Mouse (Mus musculus): Measurements from ENCODE around the gene Timeless. TPM values are rescaled to one million over a fixed set of nuclear protein-coding genes. Genes with fewer than 3 reads are reported as not detected.

Timeless gene
- polyA plus RNA-seq, 1 experiment = 4.8 TPM

DNA sequence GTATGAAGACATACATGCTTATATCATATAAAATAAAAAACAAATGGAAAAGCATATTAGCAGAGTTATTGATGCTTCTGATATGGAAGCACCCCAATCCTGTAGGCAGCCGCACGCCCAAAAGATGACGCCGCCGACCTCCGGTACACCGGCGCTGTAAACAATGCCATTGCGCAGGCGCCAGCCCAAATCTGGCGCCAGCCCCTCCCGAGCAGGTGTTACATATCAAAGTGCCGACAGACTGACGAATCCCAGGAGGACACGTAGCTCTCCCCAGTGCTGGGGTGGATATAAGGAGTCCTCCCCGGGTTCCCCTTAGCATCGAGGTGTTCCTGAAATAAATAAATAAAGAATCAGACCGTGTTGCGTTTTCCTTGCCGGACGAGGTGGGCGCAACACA is 30.4 kb downstream of the Timeless start:
- 95% methylated on average over 22 of the region's 22 CpGs for WGBS

DNA sequence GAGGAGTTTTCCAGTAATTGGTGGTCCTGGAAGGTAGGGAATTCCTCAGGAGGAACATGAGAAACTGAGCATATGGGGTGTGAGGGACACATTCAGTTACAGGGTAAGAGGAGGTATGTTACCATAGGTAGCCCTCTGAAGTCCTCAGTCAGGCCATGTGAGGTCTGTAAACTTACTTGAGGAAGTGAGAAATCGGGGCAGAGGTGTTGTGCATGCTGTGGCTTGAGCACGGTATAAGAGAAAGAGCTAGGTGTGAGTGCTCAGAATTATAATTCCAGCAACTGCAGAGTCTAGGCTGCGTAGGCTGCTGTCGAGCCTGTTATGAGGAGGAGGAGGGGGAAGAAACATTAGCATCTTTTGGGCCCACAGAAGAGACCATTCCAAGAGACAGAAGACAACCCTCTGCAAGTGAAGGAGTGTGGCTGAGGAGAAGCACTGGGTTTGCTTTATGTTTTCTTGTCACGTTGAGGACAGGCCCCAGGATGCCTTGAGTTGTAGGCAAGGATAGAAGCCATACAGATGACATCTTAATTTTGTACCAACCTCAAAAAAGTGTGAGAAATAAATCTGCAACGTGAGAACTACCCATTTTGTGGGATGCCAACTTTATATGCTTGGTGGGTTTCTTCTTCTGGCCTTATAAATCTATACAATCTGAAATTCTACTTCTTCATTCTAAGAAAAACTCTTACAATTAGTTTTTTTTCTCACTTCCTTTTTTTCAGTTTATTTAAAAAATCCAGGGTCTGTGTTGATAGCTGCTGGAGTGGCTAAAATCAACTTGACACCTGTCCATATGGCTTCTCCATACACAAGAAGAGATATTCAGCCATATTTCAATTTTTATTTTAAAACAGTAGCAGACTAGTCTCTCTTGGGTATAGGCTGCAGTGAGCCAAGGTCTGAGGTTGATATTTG is 31.8 kb downstream of the Timeless start:
- Histone ChIP-seq H3K27ac (ENCODE audit: insufficient read depth, low read length) (peak overlapping the region; percentile 85), H3K36me3 (ENCODE audit: control insufficient read depth, insufficient read depth, low read length) (no peaks in the 10 kb centered on the region), H3K4me1 (ENCODE audit: control insufficient read depth, insufficient read depth, insufficient read length) (peaks cover 21% of the 10 kb centered on the region), H3K4me3 (ENCODE audit: extremely low read depth, insufficient read depth, insufficient read length) (no peak overlapping the region), H3K27me3 (ENCODE audit: control insufficient read depth, insufficient read depth, low read length) (no peaks in the 10 kb centered on the region)
- DNase-seq (ENCODE audit: low read depth in 1 of 2, low spot score in 2 of 2) = peak in 1 of 2 experiments; percentile 36
- TF ChIP-seq CTCF (IDR thresholded peaks at IDR 0.05; ENCODE audit: extremely low read depth, insufficient read depth, insufficient read length, insufficient replicate concordance) = no peak
- 30% methylated on average over 6 of the region's 6 CpGs for WGBS

More for the DNA sequence above, 30.4 kb downstream of the Timeless start:
- Histone ChIP-seq H3K27me3 (ENCODE audit: control insufficient read depth, insufficient read depth, low read length) (no peaks in the 10 kb centered on the region), H3K36me3 (ENCODE audit: control insufficient read depth, insufficient read depth, low read length) (no peaks in the 10 kb centered on the region), H3K27ac (ENCODE audit: insufficient read depth, low read length) (peak overlapping the region; percentile 85), H3K4me3 (ENCODE audit: extremely low read depth, insufficient read depth, insufficient read length) (no peak overlapping the region), H3K4me1 (ENCODE audit: control insufficient read depth, insufficient read depth, insufficient read length) (peaks cover 21% of the 10 kb centered on the region)
- TF ChIP-seq CTCF (IDR thresholded peaks at IDR 0.05; ENCODE audit: extremely low read depth, insufficient read depth, insufficient read length, insufficient replicate concordance) (no peak), POLR2A (IDR thresholded peaks at IDR 0.05; ENCODE audit: low read depth, low read length) (no peak)
- DNase-seq (ENCODE audit: low read depth in 1 of 2, low spot score in 2 of 2) = no peak

DNA sequence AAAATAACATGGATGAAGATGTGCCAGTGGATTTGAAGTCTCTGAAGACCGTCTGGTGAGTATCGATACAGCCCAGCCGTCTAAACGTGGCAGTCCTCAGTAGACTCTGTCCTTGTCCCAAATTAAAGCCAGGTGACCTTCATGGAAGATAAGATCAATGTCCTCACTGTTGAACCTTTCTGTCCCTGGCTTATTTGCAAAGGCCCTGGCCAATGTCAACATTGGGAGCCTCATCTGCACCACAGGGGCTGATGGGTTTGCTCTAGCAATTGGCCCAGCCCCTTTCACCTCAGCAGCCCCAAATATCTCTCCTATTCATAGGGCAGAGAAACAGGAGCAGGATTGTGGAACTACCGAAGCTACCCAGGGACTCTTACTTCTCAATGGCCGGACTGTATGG is 36.5 kb downstream of the Timeless start, which contains the start of gene Apof:
Gene Apof (plus strand): TSS at position 301 of the 400 bp plus-strand sequence.
- TF ChIP-seq CTCF (IDR thresholded peaks at IDR 0.05; ENCODE audit: extremely low read depth, insufficient read depth, insufficient read length, insufficient replicate concordance) (no peak), POLR2A (IDR thresholded peaks at IDR 0.05; ENCODE audit: low read depth, low read length) (no peak)
- H3K4me1 ChIP-seq (ENCODE audit: control insufficient read depth, insufficient read depth, insufficient read length) = peaks cover 3% of the 10 kb centered on the region
- WGBS = 95% methylated on average over 6 of the region's 6 CpGs
- no peaks in the 10 kb centered on the region for H3K36me3 ChIP-seq (ENCODE audit: control insufficient read depth, insufficient read depth, low read length)
- H3K4me3 ChIP-seq (ENCODE audit: extremely low read depth, insufficient read depth, insufficient read length) = no peak within 1 kb of the TSS
- H3K27me3 ChIP-seq (ENCODE audit: control insufficient read depth, insufficient read depth, low read length) = no peaks in the 10 kb centered on the region
- DNase-seq (ENCODE audit: low read depth in 1 of 2, low spot score in 2 of 2) = no peak
- H3K27ac ChIP-seq (ENCODE audit: insufficient read depth, low read length) = no peak within 1 kb of the TSS; the same call in 1 of the 2 replicates

DNA sequence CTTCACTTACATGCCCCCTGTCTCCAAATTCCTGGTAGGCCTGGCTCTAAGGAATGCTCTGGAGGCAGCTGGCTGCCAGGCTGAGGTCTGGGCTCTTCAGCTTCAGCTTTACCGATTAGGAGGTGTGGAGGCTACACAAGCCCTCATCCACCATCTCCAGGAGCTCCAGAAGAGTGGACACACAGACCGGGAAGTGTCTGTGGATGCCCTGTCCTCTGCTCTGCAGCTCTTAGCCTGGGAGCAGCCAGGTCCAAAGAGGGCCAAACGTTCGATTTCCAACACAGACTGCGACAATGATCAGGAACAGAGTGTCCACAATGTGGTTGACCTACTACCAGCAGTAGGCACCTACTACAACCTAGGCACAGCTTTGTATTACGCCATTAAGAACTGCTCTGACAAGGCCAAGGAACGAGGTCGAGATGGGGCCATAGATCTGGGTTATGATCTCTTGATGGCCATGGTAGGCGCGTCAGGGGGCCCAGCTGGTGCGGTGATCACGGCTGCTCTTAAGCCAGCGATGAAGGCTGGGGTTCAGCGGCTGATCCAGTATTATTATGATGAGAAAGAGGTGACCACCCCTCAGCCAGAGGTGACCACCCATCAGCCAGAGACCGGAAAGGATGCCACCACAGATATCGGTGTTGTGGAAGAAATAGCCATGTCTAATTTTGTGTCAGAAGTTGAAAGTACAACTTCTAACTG is 37.5 kb downstream of the Timeless start:
- Histone ChIP-seq H3K27ac (ENCODE audit: insufficient read depth, low read length) (peak overlapping the region; percentile 62), H3K4me3 (ENCODE audit: extremely low read depth, insufficient read depth, insufficient read length) (no peak overlapping the region), H3K36me3 (ENCODE audit: control insufficient read depth, insufficient read depth, low read length) (no peaks in the 10 kb centered on the region), H3K4me1 (ENCODE audit: control insufficient read depth, insufficient read depth, insufficient read length) (no peaks in the 10 kb centered on the region; the same call in none of the 2 replicates), H3K27me3 (ENCODE audit: control insufficient read depth, insufficient read depth, low read length) (no peaks in the 10 kb centered on the region)
- TF ChIP-seq POLR2A (IDR thresholded peaks at IDR 0.05; ENCODE audit: low read depth, low read length) (no peak), CTCF (IDR thresholded peaks at IDR 0.05; ENCODE audit: extremely low read depth, insufficient read depth, insufficient read length, insufficient replicate concordance) (no peak)
- DNase-seq (ENCODE audit: low read depth in 1 of 2, low spot score in 2 of 2) = no peak
- 93% methylated on average over 16 of the region's 16 CpGs for WGBS

DNA sequence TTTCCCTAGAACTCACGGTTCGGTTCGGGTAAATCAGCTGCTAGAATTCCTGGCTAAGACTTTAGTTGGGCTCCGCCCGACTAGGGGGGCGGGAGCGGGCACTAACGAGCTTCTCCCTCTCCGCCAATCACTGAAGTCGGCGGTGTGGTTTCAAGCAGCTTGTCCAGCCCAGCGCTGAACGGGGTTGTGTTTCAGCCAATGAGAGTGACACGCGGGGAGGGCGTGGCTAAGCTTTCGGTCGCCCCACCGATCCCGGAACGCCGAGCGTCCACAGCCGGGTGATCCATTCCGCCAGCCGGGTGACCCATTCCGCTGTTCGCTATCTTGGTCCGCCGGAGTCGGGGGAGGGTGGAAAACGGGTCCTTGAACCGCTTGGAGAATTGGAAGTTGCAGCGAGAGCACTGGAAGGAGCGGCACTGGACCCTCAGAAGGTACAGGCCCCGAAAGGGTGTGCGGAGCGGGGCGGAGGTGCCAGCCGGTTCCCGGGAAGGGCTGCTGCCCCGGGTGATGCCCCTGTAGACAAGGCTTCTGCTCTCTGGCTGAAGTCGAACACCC is 38.5 kb downstream of the Timeless start, which contains the start of gene Stat2:
Gene Stat2 (plus strand): TSS at position 273 of the 555 bp plus-strand sequence.
- Histone ChIP-seq H3K27me3 (ENCODE audit: control insufficient read depth, insufficient read depth, low read length) (no peaks in the 10 kb centered on the region), H3K4me1 (ENCODE audit: control insufficient read depth, insufficient read depth, insufficient read length) (no peaks in the 10 kb centered on the region; the same call in 1 of the 2 replicates), H3K36me3 (ENCODE audit: control insufficient read depth, insufficient read depth, low read length) (no peaks in the 10 kb centered on the region), H3K27ac (ENCODE audit: insufficient read depth, low read length) (peak within 1 kb of the TSS; percentile 64), H3K4me3 (ENCODE audit: extremely low read depth, insufficient read depth, insufficient read length) (peak within 1 kb of the TSS; percentile 77)
- 0% methylated on average over 43 of the region's 43 CpGs for WGBS
- TF ChIP-seq POLR2A (IDR thresholded peaks at IDR 0.05; ENCODE audit: low read depth, low read length) (peak; percentile 73), CTCF (IDR thresholded peaks at IDR 0.05; ENCODE audit: extremely low read depth, insufficient read depth, insufficient read length, insufficient replicate concordance) (no peak)
- DNase-seq (ENCODE audit: low read depth in 1 of 2, low spot score in 2 of 2) = peak; percentile 89 to 95

DNA sequence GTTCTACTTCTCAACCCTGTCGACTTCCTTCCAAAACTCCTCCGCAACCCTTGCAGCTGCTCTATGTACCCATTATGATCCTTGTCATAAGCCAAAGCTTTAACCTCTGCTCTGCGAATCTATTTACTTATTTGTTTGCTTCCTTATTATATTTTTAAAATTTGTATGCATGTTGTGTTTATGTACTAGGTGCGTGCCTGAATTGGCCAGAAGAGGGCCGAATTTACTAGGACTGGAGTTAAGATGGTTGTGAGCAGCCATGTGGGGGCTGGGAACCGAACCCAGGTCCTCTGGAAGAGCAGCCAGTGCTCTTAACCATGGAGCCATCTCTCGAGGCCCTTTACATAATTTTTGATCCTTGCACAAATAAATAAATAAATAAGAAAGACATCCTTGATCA is 39.0 kb downstream of the Timeless start:
- peak overlapping the region; percentile 64 for H3K27ac ChIP-seq (ENCODE audit: insufficient read depth, low read length)
- peak overlapping the region; percentile 77 for H3K4me3 ChIP-seq (ENCODE audit: extremely low read depth, insufficient read depth, insufficient read length)
- WGBS = 38% methylated on average over 7 of the region's 7 CpGs
- H3K27me3 ChIP-seq (ENCODE audit: control insufficient read depth, insufficient read depth, low read length) = no peaks in the 10 kb centered on the region
- H3K4me1 ChIP-seq (ENCODE audit: control insufficient read depth, insufficient read depth, insufficient read length) = no peaks in the 10 kb centered on the region; the same call in 1 of the 2 replicates
- no peak for DNase-seq (ENCODE audit: low read depth in 1 of 2, low spot score in 2 of 2)
- no peaks in the 10 kb centered on the region for H3K36me3 ChIP-seq (ENCODE audit: control insufficient read depth, insufficient read depth, low read length)
- TF ChIP-seq CTCF (IDR thresholded peaks at IDR 0.05; ENCODE audit: extremely low read depth, insufficient read depth, insufficient read length, insufficient replicate concordance) = no peak
- TF ChIP-seq POLR2A (IDR thresholded peaks at IDR 0.05; ENCODE audit: low read depth, low read length) = no peak
